Mouse (Mus musculus): ENCODE measurements around the gene Apol8. TPM values are rescaled to one million over a fixed set of nuclear protein-coding genes. Genes with fewer than 3 reads are reported as not detected.

Gene Apol8
- total and polyA plus RNA-seq, 2 experiments from 2014 or later = 0.04 to 0.46 TPM

- 69% methylated on average over 11 of the region's 11 CpGs for WGBS
- no peak overlapping the region for H3K4me3 ChIP-seq (ENCODE audit: low read depth, low read length)
- no peak for DNase-seq (ENCODE audit: low spot score)
- peak overlapping the region; percentile 48; the same call in 1 of the 2 replicates for H3K27ac ChIP-seq (ENCODE audit: low read depth)
- H3K9me3 ChIP-seq (replicated peaks; ENCODE audit: control insufficient read depth, low read length) = no peaks in the 10 kb centered on the region
- H3K4me2 ChIP-seq (ENCODE audit: low read depth, low read length) = no peak overlapping the region
- no peak for TF ChIP-seq CTCF (IDR thresholded peaks at IDR 0.05; ENCODE audit: low read depth)
- H3K4me1 ChIP-seq (ENCODE audit: control insufficient read depth, insufficient read depth) = no peaks in the 10 kb centered on the region
- H3K9ac ChIP-seq (replicated peaks; ENCODE audit: low read depth, low read length) = no peak overlapping the region
- ATAC-seq (ENCODE audit: insufficient read depth, low read depth) = no peak
- H3K36me3 ChIP-seq (replicated peaks; ENCODE audit: control insufficient read depth, insufficient read depth, low read length) = peaks cover 90% of the 10 kb centered on the region
- H3K27me3 ChIP-seq (ENCODE audit: control insufficient read depth, insufficient read depth, low read length) = no peaks in the 10 kb centered on the region
These were observed 6.9 kb upstream of the Apol8 start for GRCm38 (mm10) chr15:77763702-77764101.

- H3K9ac ChIP-seq (replicated peaks; ENCODE audit: low read depth, low read length) = no peak overlapping the region
- DNase-seq (ENCODE audit: low spot score) (no peak), ATAC-seq (ENCODE audit: insufficient read depth, low read depth) (no peak)
- no peak for TF ChIP-seq CTCF (IDR thresholded peaks at IDR 0.05; ENCODE audit: low read depth)
- TF ChIP-seq EP300 (IDR thresholded peaks at IDR 0.05; ENCODE audit: low read depth) = no peak
- no peak overlapping the region for H3K4me3 ChIP-seq (ENCODE audit: low read depth, low read length)
- H3K4me2 ChIP-seq (ENCODE audit: low read depth, low read length) = no peak overlapping the region
- H3K27me3 ChIP-seq (ENCODE audit: control insufficient read depth, insufficient read depth, low read length) = no peaks in the 10 kb centered on the region
- no peaks in the 10 kb centered on the region for H3K9me3 ChIP-seq (replicated peaks; ENCODE audit: control insufficient read depth, low read length)
- no peak overlapping the region for H3K27ac ChIP-seq (ENCODE audit: low read depth)
- H3K4me1 ChIP-seq (ENCODE audit: control insufficient read depth, insufficient read depth) = no peaks in the 10 kb centered on the region
- WGBS = 90% methylated on average over 16 of the region's 16 CpGs
- peaks cover 83% of the 10 kb centered on the region for H3K36me3 ChIP-seq (replicated peaks; ENCODE audit: control insufficient read depth, insufficient read depth, low read length)
These were observed 6.2 kb upstream of the Apol8 start for GRCm38 (mm10) chr15:77763050-77763449.

- Histone ChIP-seq H3K36me3 (replicated peaks; ENCODE audit: control insufficient read depth, insufficient read depth, low read length) (peaks cover 70% of the 10 kb centered on the region), H3K9ac (replicated peaks; ENCODE audit: low read depth, low read length) (no peak overlapping the region), H3K4me2 (ENCODE audit: low read depth, low read length) (no peak overlapping the region), H3K27me3 (ENCODE audit: control insufficient read depth, insufficient read depth, low read length) (no peaks in the 10 kb centered on the region), H3K4me1 (ENCODE audit: control insufficient read depth, insufficient read depth) (no peaks in the 10 kb centered on the region), H3K9me3 (replicated peaks; ENCODE audit: control insufficient read depth, low read length) (no peaks in the 10 kb centered on the region), H3K27ac (ENCODE audit: low read depth) (no peak overlapping the region), H3K4me3 (ENCODE audit: low read depth, low read length) (no peak overlapping the region)
- WGBS = 73% methylated on average over 22 of the region's 22 CpGs
- DNase-seq (ENCODE audit: low spot score) (peak; percentile 57), ATAC-seq (ENCODE audit: insufficient read depth, low read depth) (peak; percentile 52; the same call in 1 of the 2 replicates)
- no peak for TF ChIP-seq EP300 (IDR thresholded peaks at IDR 0.05; ENCODE audit: low read depth)
- peak; percentile 73 for TF ChIP-seq CTCF (IDR thresholded peaks at IDR 0.05; ENCODE audit: low read depth)
These were observed 5.0 kb upstream of the Apol8 start for GRCm38 (mm10) chr15:77761561-77762380.

DNA sequence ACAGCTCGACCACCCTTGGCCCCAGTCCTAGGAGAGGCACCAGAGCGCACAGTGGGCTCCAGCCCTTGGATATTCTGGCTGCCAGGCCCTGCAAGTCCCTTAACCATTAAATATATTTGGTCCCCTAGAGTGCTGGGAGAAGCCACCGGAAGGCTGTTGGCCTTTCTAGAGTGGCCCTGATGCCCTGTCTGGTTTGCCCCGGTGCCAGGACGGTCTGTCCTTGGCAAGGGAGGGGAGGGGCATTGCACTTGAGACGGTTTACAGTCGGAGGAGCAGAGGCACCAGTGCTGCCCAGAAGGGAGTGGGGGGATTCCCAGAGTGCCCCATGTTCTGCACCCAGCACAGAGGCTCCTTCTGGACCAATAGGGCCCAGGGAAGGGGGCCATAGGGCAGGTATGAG, 4.3 kb upstream of the Apol8 start:
- Histone ChIP-seq H3K27me3 (ENCODE audit: control insufficient read depth, insufficient read depth, low read length) (no peaks in the 10 kb centered on the region), H3K9me3 (replicated peaks; ENCODE audit: control insufficient read depth, low read length) (no peaks in the 10 kb centered on the region), H3K4me2 (ENCODE audit: low read depth, low read length) (no peak overlapping the region), H3K27ac (ENCODE audit: low read depth) (no peak overlapping the region), H3K9ac (replicated peaks; ENCODE audit: low read depth, low read length) (no peak overlapping the region), H3K4me3 (ENCODE audit: low read depth, low read length) (no peak overlapping the region), H3K4me1 (ENCODE audit: control insufficient read depth, insufficient read depth) (no peaks in the 10 kb centered on the region), H3K36me3 (replicated peaks; ENCODE audit: control insufficient read depth, insufficient read depth, low read length) (peaks cover 63% of the 10 kb centered on the region)
- TF ChIP-seq CTCF (IDR thresholded peaks at IDR 0.05; ENCODE audit: low read depth) (no peak), EP300 (IDR thresholded peaks at IDR 0.05; ENCODE audit: low read depth) (no peak)
- WGBS = 91% methylated on average over 7 of the region's 7 CpGs
- DNase-seq (ENCODE audit: low spot score) (no peak), ATAC-seq (ENCODE audit: insufficient read depth, low read depth) (no peak)

- no peaks in the 10 kb centered on the region for H3K9me3 ChIP-seq (replicated peaks; ENCODE audit: control insufficient read depth, low read length)
- H3K4me2 ChIP-seq (ENCODE audit: low read depth, low read length) = no peak overlapping the region
- DNase-seq (ENCODE audit: low spot score) (no peak), ATAC-seq (ENCODE audit: insufficient read depth, low read depth) (no peak)
- no peak overlapping the region for H3K9ac ChIP-seq (replicated peaks; ENCODE audit: low read depth, low read length)
- no peak overlapping the region for H3K27ac ChIP-seq (ENCODE audit: low read depth)
- H3K4me1 ChIP-seq (ENCODE audit: control insufficient read depth, insufficient read depth) = no peaks in the 10 kb centered on the region
- WGBS = 92% methylated on average over 16 of the region's 16 CpGs
- TF ChIP-seq CTCF (IDR thresholded peaks at IDR 0.05; ENCODE audit: low read depth) (no peak), EP300 (IDR thresholded peaks at IDR 0.05; ENCODE audit: low read depth) (no peak)
- H3K4me3 ChIP-seq (ENCODE audit: low read depth, low read length) = no peak overlapping the region
- H3K36me3 ChIP-seq (replicated peaks; ENCODE audit: control insufficient read depth, insufficient read depth, low read length) = peaks cover 53% of the 10 kb centered on the region
- H3K27me3 ChIP-seq (ENCODE audit: control insufficient read depth, insufficient read depth, low read length) = no peaks in the 10 kb centered on the region
These were observed 3.2 kb upstream of the Apol8 start for GRCm38 (mm10) chr15:77760037-77760436.
